Mouse (Mus musculus) MEL (cell line): ENCODE results near the gene Zfpl1.

Experiments
- CTCF ChIP-seq, 3 experiments: IDR thresholded peaks in 2 of 3; conservative IDR thresholded peaks in 1 of 3; 2 replicates each; pipeline ENCODE4 v1.5.1; 2011 to 2012; ENCODE audit warnings: low read length in 3 of 3, low read depth in 2 of 3, mild to moderate bottlenecking in 2 of 3, improper control_type of control experiment in 1 of 3, inconsistent platforms in 1 of 3, mixed read lengths in 1 of 3, moderate library complexity in 1 of 3; ENCODE audit not compliant: control insufficient read depth in 1 of 3, insufficient read depth in 1 of 3, poor library complexity in 1 of 3, severe bottlenecking in 1 of 3
- EP300 ChIP-seq, 2 experiments: IDR thresholded peaks; 2 replicates each; pipeline ENCODE4 v1.6.1; 2011; ENCODE audit warnings: improper control_type of control experiment in 2 of 2, low read length in 2 of 2, low read depth in 1 of 2, mild to moderate bottlenecking in 1 of 2
- GATA1 ChIP-seq: IDR thresholded peaks from 2 replicates; pipeline ENCODE4 v1.6.1; 2011; ENCODE audit warnings: low read depth, low read length, improper control_type of control experiment
- MAX ChIP-seq: IDR thresholded peaks from 2 replicates; pipeline ENCODE4 v1.6.1; 2011; ENCODE audit warnings: low read length, improper control_type of control experiment
- MEF2A ChIP-seq: IDR thresholded peaks from 2 replicates; pipeline ENCODE4 v1.6.1; 2014; ENCODE audit warnings: low read depth, mild to moderate bottlenecking, inconsistent platforms, low read length, improper control_type of control experiment; ENCODE audit not compliant: poor library complexity, insufficient replicate concordance, severe bottlenecking; ENCODE audit errors: extremely low read depth
- NELFE ChIP-seq: IDR thresholded peaks from 2 replicates; pipeline ENCODE4 v1.6.1; 2011; ENCODE audit warnings: low read depth, low read length, improper control_type of control experiment
- POLR2A ChIP-seq, 2 experiments: IDR thresholded peaks; 2 replicates each; pipeline ENCODE4 v1.6.1; 2011 to 2012; ENCODE audit warnings: low read length in 2 of 2, mild to moderate bottlenecking in 2 of 2, control low read depth in 1 of 2, improper control_type of control experiment in 1 of 2, low read depth in 1 of 2, moderate library complexity in 1 of 2; ENCODE audit not compliant: control insufficient read depth in 1 of 2, insufficient read depth in 1 of 2, poor library complexity in 1 of 2
- POLR2AphosphoS2 ChIP-seq: IDR thresholded peaks from 2 replicates; pipeline ENCODE4 v1.6.1; 2011; ENCODE audit warnings: low read length, improper control_type of control experiment
- POLR2AphosphoS5 ChIP-seq: IDR thresholded peaks from 2 replicates; pipeline ENCODE4 v1.6.1; 2012; ENCODE audit warnings: low read depth, borderline replicate concordance, mild to moderate bottlenecking, inconsistent platforms, low read length, moderate library complexity, mixed read lengths
- ZNF384 ChIP-seq: IDR thresholded peaks from 2 replicates; pipeline ENCODE4 v1.6.1; 2012; ENCODE audit warnings: low read depth, mild to moderate bottlenecking, inconsistent platforms, low read length, improper control_type of control experiment

GRCm38 (mm10) chr19:6052516-6052915 is 32.2 kb downstream of the Zfpl1 start:
- no peak for TF ChIP-seq POLR2A (IDR thresholded peaks at IDR 0.05; ENCODE audit: control insufficient read depth in 1 of 2, insufficient read depth in 1 of 2, low read depth in 1 of 2, low read length in 2 of 2, poor library complexity in 1 of 2)
- no peak for TF ChIP-seq POLR2AphosphoS2
- no peak for TF ChIP-seq MAX
- TF ChIP-seq EP300 (IDR thresholded peaks at IDR 0.05; ENCODE audit: low read depth in 1 of 2, low read length in 2 of 2): no peak
- TF ChIP-seq POLR2AphosphoS5: no peak
- no peak for TF ChIP-seq ZNF384
- TF ChIP-seq MEF2A: no peak
- no peak for TF ChIP-seq GATA1
- no peak for TF ChIP-seq CTCF (IDR thresholded peaks at IDR 0.05 in 2 of 3, conservative IDR thresholded peaks at IDR 0.05 in 1 of 3; ENCODE audit: control insufficient read depth in 1 of 3, insufficient read depth in 1 of 3, low read depth in 2 of 3, low read length in 3 of 3, poor library complexity in 1 of 3, severe bottlenecking in 1 of 3)
- TF ChIP-seq NELFE: no peak
